Mouse (Mus musculus): Measurements from ENCODE around the gene Ttll11.

Gene Ttll11

DNA sequence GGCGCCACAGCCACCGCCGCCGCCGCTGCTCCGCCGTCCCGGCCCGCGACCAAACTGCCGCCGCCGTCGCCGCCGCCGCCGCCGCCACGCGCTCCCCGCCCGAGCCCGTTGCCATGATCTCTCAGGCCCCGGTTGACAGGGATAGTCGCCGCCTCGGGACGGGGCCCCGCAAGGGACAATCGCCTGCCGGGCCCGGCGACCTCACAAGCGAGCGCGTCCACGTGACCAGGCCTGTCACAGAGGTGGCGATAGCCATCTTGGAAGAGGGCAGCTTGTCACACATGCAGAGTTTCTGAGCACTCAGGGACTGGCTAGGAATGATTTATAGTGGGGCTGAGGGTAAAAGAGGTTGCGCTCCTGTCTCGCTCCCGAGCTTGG lies at the start of gene Ttll11:
Gene Ttll11 (minus strand): TSS at position 270 of the 378 bp plus-strand sequence.
- peak; percentile 74; the same call in 1 of the 2 replicates for TF ChIP-seq GATA4 (IDR thresholded peaks at IDR 0.05; ENCODE audit: insufficient replicate concordance, low read length)

DNA sequence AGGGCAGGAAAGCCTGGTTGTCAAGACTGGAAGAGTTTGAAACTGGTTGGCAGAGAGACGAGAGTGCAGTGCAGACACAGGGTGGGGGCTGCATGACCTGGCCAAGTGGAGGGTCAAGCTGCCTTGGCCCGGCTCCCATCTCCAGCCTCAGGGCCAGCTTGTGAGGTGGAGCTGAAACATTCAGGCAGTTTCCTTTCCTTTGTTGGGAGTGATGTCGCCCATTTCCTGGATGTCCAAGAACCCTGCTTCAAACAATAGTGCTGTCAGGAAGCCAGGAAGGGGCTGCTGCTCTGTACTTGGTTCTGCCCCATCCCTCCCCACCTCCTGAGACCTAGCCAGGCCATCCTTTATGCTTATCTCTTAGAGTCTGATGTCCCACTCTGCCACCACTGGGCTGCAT lies 43.6 kb upstream of the Ttll11 start:
- TF ChIP-seq GATA4 (IDR thresholded peaks at IDR 0.05; ENCODE audit: insufficient replicate concordance, low read length) = peak; percentile 64; the same call in 1 of the 2 replicates

DNA sequence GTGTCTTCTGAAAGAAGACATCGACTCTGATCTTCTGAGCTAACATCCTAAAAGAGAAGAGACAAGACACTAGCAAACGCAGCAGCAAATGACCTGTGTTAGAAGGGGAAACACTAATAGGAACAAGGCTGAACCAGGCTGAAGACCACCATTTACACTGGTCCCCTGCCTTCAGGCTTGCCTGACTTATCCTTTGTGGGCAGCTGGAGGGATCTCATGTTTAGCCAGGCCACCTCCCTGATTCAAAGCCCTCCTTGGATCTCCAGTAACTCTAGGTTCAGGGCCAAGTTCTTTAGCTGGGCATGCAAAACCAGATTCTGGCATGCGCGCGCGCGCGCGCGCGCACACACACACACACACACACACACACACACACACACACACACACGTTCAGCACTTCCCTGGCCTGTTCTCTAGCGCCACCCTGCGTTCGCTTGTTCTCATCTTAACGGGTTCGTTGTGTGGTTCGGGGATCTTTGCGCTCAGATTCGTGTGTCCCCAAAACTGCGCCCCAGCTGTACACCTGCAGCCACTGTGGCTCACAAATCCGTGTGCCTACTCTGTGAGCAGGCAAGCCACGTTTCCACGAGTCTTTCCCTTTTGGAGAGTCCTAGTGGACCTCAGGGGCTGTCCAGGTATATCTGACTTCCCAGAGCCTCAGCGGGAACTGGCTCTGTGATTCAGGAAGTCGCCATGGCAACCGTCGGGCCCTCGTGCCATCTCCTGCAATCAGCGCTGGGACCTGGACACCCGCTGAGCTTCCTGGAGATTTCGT lies 41.9 kb upstream of the Ttll11 start:
- TF ChIP-seq GATA4 (IDR thresholded peaks at IDR 0.05; ENCODE audit: insufficient replicate concordance, low read length) = no peak

DNA sequence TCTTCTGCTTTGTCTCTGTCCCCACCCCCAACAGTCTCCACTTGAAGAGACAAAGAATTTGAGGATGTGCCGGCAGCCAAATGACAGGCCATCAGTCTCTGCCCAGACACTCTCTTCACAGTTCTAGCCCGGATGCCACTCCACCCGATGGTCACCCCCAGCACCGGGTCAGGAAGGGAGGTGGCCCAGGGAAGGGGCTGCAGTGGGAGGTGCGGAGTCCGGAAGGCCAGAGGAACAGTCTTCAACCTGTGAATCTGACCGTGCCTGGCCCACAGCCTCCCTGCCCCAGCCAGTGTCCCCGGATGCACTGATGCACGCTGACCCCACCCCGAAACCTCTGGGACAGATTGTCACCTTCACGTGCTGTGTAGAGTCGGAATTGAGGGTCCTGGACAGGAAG lies 33.3 kb upstream of the Ttll11 start:
- TF ChIP-seq GATA4 (IDR thresholded peaks at IDR 0.05; ENCODE audit: insufficient replicate concordance, low read length) = peak; percentile 53; the same call in 1 of the 2 replicates

DNA sequence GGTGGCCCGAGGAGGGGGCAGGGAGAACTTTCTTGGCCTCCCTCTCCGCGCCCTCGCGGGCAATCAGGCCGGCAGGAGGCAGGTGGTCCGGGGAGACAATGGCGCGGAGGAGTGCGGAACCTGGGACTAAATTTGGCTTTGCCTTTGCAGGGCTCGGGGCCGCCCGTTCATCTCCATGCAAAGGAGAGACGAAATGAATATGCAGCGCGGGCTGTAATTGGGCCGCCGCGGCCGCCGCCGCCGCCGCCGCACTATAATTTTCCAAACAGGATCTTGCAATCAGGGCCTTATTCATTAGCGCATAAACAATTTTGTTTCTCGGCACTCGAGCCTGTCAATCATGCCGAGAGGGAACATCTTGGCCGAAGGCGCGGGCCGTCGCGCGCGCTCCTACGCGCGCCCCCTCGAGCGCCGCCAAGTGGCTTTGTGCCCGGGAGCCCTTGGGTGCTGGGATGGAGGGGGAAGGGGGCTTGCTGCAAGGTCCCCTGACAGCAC lies 31.7 kb upstream of the Ttll11 start:
- no peak for TF ChIP-seq GATA4 (IDR thresholded peaks at IDR 0.05; ENCODE audit: insufficient replicate concordance, low read length)

DNA sequence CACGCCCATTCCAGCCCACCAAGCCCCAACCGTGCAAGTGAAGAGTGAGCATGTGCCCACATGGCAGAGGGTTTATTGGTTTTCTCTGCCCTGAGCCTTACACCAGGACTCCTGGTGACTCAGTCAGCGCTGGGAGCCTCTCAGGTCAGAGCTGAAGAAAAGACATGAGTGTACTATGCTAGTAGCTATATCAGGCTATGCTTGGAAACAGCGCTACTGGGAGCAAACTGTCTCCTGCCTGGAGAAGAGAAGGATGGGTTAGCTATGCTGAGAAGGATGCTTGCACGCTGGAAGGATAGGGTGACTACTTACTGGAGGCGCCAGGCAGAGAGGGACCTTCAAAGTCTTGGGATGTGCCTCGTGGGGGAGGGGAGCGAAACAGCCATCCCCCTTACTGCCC lies 30.9 kb upstream of the Ttll11 start:
- TF ChIP-seq GATA4 (IDR thresholded peaks at IDR 0.05; ENCODE audit: insufficient replicate concordance, low read length) = no peak

DNA sequence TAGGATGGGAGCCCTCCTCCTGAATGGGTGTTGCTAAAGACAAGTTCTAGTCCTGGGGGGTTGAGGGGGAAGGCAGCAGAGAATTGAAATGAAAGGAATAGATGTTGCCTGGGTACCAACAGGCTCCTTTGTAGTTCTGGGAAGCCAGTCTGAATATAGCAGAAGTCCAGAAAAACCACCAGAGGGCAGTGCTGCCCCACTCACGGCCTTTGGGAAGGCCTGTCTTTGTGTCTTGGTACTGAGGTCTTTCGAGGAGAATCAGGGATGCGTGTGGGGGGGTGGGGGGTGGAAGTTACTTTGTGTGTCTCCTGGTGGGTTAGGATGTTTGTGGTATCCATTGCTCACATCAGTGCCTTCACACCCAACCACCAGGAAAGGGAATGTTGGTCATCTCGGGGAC lies 29.7 kb upstream of the Ttll11 start:
- TF ChIP-seq GATA4 (IDR thresholded peaks at IDR 0.05; ENCODE audit: insufficient replicate concordance, low read length) = no peak

DNA sequence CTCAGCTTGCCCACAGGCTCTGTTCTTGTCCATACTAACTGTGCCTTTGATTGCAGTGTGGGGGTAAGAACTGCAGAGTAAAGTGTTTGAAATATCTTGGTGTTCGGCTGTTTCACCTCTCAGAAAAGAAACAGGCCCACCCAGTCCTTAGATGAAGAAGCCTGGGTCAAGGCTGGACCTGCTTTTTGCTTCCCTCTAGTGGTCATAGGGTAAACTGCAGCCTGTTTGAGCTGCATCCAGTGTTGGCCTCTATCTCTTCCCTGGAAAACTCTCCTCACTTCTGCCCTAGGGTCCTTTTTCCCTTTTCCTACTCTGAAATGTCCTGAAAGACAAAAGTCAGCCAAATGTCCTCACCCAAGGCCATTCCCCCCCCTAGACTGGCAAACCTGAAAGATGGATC lies 28.4 kb upstream of the Ttll11 start:
- TF ChIP-seq GATA4 (IDR thresholded peaks at IDR 0.05; ENCODE audit: insufficient replicate concordance, low read length) = no peak

DNA sequence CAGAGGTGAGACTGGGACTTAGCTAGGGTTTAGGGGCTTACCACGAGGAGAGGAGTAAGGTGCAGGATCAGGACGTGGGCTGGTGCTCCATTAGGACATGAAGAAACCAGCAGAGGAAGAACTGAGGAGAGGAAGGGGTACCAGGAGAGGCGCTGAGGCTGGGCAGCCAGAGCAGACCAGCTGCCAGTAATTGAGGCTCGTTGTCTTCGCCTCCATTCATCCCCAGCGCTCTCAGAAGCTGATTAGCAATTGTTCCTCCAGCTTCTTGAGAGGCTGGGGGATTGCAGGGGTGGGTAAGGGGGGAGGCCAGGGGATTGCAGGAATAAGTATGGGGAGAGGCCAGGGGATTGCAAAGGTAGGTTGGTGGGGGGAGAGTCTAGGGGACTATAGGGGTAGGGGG lies 22.5 kb upstream of the Ttll11 start:
- no peak for TF ChIP-seq GATA4 (IDR thresholded peaks at IDR 0.05; ENCODE audit: insufficient replicate concordance, low read length)

DNA sequence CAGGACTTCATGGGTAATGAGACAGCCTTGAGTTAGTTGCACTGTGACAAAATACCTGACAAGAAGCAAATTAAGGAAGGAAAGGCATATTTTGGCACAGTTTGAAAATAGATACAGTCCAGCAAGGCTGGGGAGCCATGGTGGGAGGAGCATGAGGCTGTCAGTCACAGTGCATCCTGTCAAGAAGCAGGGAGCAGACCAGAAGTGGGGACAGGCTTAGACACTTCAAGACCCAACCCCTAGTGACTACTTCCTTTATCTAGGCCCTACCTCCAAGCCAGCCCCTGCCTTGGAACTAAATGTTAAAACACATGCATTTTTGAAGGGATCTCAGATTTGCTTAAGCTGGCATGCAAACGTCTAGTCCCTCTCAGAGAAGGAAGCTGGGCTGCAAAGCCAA lies 20.7 kb upstream of the Ttll11 start:
- TF ChIP-seq GATA4 (IDR thresholded peaks at IDR 0.05; ENCODE audit: insufficient replicate concordance, low read length) = no peak

DNA sequence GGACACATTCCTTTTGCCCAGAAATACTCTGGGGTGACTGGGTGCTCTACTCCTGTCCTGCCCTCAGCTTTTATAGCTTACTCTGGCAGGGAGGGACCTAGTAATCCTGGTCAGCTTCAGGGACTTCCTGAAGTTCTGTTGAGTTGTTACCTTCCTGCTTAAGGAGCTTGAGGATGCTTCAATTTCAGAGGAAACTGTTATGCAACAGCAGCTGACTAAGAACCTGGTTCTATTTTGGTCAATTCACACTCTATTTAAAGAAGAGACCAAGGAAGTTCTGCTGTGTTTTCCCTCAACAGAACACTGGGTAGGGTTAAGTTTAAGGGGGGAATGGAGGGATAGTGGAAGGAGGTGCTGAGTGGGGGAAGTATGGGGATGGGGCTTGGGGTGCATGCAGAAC lies 19.5 kb upstream of the Ttll11 start:
- no peak for TF ChIP-seq GATA4 (IDR thresholded peaks at IDR 0.05; ENCODE audit: insufficient replicate concordance, low read length)

DNA sequence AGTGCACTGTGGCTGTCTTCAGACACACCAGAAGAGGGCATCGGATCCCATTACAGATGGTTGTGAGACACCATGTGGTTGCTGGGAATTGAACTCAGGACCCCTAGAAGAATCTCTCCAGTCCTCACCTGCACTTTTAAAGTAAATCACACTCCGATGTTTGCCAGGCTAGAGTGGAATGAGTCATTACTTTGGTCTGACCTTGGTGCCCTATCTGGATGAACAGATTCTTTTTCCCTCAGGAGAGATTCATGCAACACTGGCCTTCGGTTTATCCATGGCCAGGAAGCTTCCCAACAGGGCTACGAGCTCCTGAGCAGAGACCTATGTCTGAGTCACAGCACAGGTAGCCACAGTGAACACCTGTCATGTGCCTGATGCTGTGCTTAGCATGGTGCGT lies 18.7 kb upstream of the Ttll11 start:
- TF ChIP-seq GATA4 (IDR thresholded peaks at IDR 0.05; ENCODE audit: insufficient replicate concordance, low read length) = no peak

DNA sequence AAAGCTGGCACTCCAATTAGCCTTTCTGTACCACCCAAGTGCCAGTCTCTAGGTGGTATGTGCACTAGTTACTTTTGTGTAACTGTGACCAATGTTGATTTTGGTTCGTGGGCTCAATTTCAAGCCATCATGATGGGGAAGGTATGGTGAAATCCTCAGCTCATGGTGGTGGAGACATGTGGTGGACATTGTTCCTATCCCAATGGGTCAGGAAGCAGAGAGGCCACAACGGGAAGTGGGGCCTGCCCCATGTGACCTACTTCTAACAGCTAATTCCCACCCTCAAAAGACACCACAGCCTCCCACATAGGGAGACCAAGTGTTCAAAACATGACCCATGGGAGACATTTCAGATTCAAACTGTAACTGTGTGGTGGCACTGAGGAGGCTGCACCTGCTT lies 17.0 kb upstream of the Ttll11 start:
- TF ChIP-seq GATA4 (IDR thresholded peaks at IDR 0.05; ENCODE audit: insufficient replicate concordance, low read length) = no peak

DNA sequence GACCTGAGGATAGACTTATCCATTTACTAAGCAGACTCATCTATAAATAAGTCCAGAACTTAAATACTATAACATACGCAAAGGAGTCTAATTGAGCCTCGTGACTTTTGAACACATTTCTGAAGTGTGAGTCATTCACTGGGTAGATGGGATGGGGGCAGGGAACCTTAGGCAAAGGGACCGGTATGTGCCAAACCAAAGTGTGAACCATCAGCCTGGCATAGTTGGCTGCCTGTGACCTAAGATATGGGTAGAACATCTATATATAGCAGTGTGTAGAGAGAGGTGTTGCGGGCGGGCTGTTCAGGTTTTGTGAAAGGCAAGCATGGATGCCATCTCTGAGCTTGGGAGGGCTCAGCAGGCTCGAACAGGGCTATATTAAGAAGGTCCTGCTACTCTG lies 14.6 kb upstream of the Ttll11 start:
- TF ChIP-seq GATA4 (IDR thresholded peaks at IDR 0.05; ENCODE audit: insufficient replicate concordance, low read length) = no peak

DNA sequence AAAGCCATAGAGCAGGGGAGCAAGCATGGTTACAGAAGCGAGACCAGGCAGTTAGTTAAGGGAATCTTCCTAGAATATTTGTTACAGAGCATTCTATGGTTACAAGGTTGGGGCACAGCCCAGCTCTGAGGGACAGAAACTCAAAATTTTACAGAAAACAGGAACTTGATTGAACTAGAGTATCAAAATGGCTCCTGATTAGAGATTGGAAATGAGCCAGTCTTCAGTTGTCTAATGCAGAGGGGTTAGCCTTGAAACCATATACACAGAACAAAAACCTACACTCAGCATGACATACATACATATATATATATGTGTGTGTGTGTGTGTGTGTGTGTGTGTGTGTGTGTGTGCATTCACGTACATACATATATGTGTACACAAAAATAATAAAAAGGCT lies 13.8 kb upstream of the Ttll11 start:
- no peak for TF ChIP-seq GATA4 (IDR thresholded peaks at IDR 0.05; ENCODE audit: insufficient replicate concordance, low read length)

DNA sequence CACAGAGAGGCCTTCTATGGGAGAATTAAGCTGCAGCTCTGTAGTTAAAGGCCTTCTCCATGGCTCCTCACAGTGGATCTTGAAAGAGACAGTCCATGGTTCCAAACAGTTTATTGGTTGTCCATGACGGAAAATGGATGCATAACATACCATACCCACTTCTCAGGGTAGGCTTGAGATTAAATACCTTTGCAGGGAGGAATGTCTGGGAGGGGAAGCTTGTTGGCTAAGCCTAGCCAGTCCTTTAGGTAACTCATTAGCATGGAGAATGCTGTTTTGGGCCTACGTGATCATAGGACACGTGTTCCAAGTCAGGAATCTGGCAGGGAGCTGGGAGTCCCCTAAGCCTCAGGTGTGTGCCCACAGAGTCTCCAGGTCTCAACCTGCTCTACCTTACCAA lies 12.5 kb upstream of the Ttll11 start:
- TF ChIP-seq GATA4 (IDR thresholded peaks at IDR 0.05; ENCODE audit: insufficient replicate concordance, low read length) = no peak

DNA sequence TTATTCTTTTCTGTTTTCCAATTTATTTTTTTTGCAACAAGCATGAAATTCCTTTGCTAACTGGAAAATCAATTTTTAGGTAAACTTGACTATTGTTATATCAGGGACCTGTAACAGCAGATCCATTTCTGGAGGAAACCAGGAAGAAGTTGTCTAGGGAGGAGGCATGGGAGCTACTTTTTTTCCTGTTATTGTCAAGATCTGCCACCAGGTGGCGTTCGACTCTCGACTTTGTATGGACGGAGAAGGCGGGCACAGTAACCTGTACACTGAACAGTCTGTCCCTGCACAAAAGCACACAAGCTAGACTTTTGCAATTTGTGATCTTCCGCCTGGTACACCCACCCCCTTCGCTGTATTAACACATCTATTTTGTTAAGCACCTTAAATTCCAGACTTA lies 4.2 kb upstream of the Ttll11 start:
- no peak for TF ChIP-seq GATA4 (IDR thresholded peaks at IDR 0.05; ENCODE audit: insufficient replicate concordance, low read length)

Data from liver, adult (tissue).